Comparison of ENCODE assay signal across 10 mouse cellular contexts in genomic region chr5:121387126-121387525, GRCm38 (mm10). TPM values are rescaled to one million over a fixed set of nuclear protein-coding genes. Genes with fewer than 3 reads are reported as not detected.
A peak's percentile ranks its signal among the peaks of the same experiment; 100 is the strongest.
DNase-seq lines count a peak whose midpoint lies in the region; ATAC-seq and TF ChIP-seq lines count a peak whose summit lies in the region.
"Had no signal": no experiment of that assay in that cellular context is flagged by ENCODE, and none has a peak within 500 bp of the region (broad histone marks: within the 10 kb centered on the region; RNA-seq: fewer than 3 reads in every experiment).

No protein-coding gene starts in this region.

- peaks cover 12% of the 10 kb centered on the region; the same call in 1 of the 2 replicates for H3K79me2 ChIP-seq in liver, adult 2 months (ENCODE audit: control insufficient read depth, insufficient read depth, low read length)

- no peak overlapping the region for H3K4me2 ChIP-seq in liver, embryonic 11.5 days
- H3K4me2 ChIP-seq in midbrain, embryonic 15.5 days: no peak overlapping the region

- H3K27me3 ChIP-seq in liver, adult 2 months (ENCODE audit: control insufficient read depth, insufficient read depth, low read length): no peaks in the 10 kb centered on the region
- no peaks in the 10 kb centered on the region for H3K27me3 ChIP-seq in liver, embryonic 11.5 days (replicated peaks; ENCODE audit: control insufficient read depth, insufficient read depth, low read length)
- H3K27me3 ChIP-seq in small intestine, adult 2 months (ENCODE audit: control insufficient read depth, insufficient read depth, low read length): no peaks in the 10 kb centered on the region
- no peaks in the 10 kb centered on the region; the same call in 1 of the 2 replicates for H3K27me3 ChIP-seq in midbrain, embryonic 15.5 days (replicated peaks)
- H3K27me3 ChIP-seq: embryonic facial prominence, embryonic 12.5 days; liver, embryonic 12.5 days had no signal

- H3K9me3 ChIP-seq in liver, embryonic 11.5 days (ENCODE audit: control insufficient read depth, low read length): no peaks in the 10 kb centered on the region
- H3K9me3 ChIP-seq in midbrain, embryonic 15.5 days: no peaks in the 10 kb centered on the region
- H3K9me3 ChIP-seq: embryonic facial prominence, embryonic 12.5 days; liver, embryonic 12.5 days had no signal

- no peaks in the 10 kb centered on the region; the same call in 1 of the 2 replicates for H3K36me3 ChIP-seq in liver, adult 2 months (ENCODE audit: control insufficient read depth, insufficient read depth, low read length)
- no peaks in the 10 kb centered on the region for H3K36me3 ChIP-seq in liver, embryonic 11.5 days (ENCODE audit: control insufficient read depth, insufficient read depth, low read length)
- peaks cover 10% of the 10 kb centered on the region for H3K36me3 ChIP-seq in small intestine, adult 2 months (ENCODE audit: control insufficient read depth, insufficient read depth, low read length)
- no peaks in the 10 kb centered on the region for H3K36me3 ChIP-seq in midbrain, embryonic 15.5 days (replicated peaks)
- H3K36me3 ChIP-seq: embryonic facial prominence, embryonic 12.5 days had no signal

- peak overlapping the region; percentile 14; the same call in 1 of the 2 replicates for H3K9ac ChIP-seq in liver, adult 2 months (ENCODE audit: low read depth, low read length)
- no peak overlapping the region for H3K9ac ChIP-seq in liver, embryonic 11.5 days (ENCODE audit: low read depth, low read length)
- no peak overlapping the region for H3K9ac ChIP-seq in midbrain, embryonic 15.5 days
- H3K9ac ChIP-seq: embryonic facial prominence, embryonic 12.5 days; liver, embryonic 12.5 days had no signal

- 26% methylated on average over 4 of the region's 4 CpGs for WGBS in liver, adult 2 months
- 76% methylated on average over 4 of the region's 4 CpGs for WGBS in liver, embryonic 11.5 days
- WGBS in small intestine, adult 2 months: 81% methylated on average over 4 of the region's 4 CpGs
- WGBS in midbrain, embryonic 15.5 days: 65% methylated on average over 4 of the region's 4 CpGs

- peak; percentile 58 for DNase-seq in cerebellum, adult 11-12 months
- DNase-seq in cerebellum, postnatal 4 days (ENCODE audit: low spot score in 2 of 2): no peak
- DNase-seq in liver, adult 2 months (ENCODE audit: extremely low read depth, low read depth, low spot score): peak; percentile 70
- DNase-seq in liver, embryonic 11.5 days (ENCODE audit: low spot score): no peak
- DNase-seq in heart, postnatal 36 days: peak; percentile 28 to 43

- no peak for TF ChIP-seq POLR2A in liver, adult 2 months (IDR thresholded peaks at IDR 0.05; ENCODE audit: extremely low read depth, insufficient read depth, low read length)
- no peak for TF ChIP-seq POLR2A in small intestine, adult 2 months (IDR thresholded peaks at IDR 0.05; ENCODE audit: low read depth, low read length)

- TF ChIP-seq CTCF in liver, adult 2 months (IDR thresholded peaks at IDR 0.05; ENCODE audit: low read depth, low read length): no peak
- no peak for TF ChIP-seq CTCF in small intestine, adult 2 months (IDR thresholded peaks at IDR 0.05; ENCODE audit: extremely low read depth, insufficient read length, insufficient replicate concordance, low read depth, low read length)

- intact Hi-C loops in heart, postnatal 36 days (cut with DNase I): no loop called here

- H3K4me1 ChIP-seq in liver, adult 2 months (ENCODE audit: control insufficient read depth, insufficient read depth, low read length): peaks cover 15% of the 10 kb centered on the region
- peaks cover 8% of the 10 kb centered on the region for H3K4me1 ChIP-seq in liver, embryonic 11.5 days (replicated peaks; ENCODE audit: control insufficient read depth, insufficient read depth, low read length)
- peaks cover 6% of the 10 kb centered on the region; the same call in 1 of the 2 replicates for H3K4me1 ChIP-seq in small intestine, adult 2 months (ENCODE audit: control insufficient read depth, insufficient read depth, insufficient read length, low read length)
- peaks cover 31% of the 10 kb centered on the region for H3K4me1 ChIP-seq in midbrain, embryonic 15.5 days

- H3K27ac ChIP-seq in liver, adult 2 months (replicated peaks; ENCODE audit: insufficient read depth, low read depth, low read length): peak overlapping the region; percentile 80
- H3K27ac ChIP-seq in liver, embryonic 11.5 days (ENCODE audit: low read depth, low read length): no peak overlapping the region
- H3K27ac ChIP-seq in small intestine, adult 2 months (ENCODE audit: insufficient read depth, low read depth, low read length): peak overlapping the region; percentile 11
- no peak overlapping the region for H3K27ac ChIP-seq in midbrain, embryonic 15.5 days
- H3K27ac ChIP-seq: embryonic facial prominence, embryonic 12.5 days; liver, embryonic 12.5 days had no signal

- ATAC-seq in liver, embryonic 11.5 days (replicated peaks; ENCODE audit: low FRiP score): no peak
- no peak for ATAC-seq in midbrain, embryonic 15.5 days (replicated peaks)
- ATAC-seq in frontal cortex, adult (ENCODE audit: low TSS enrichment): no peak
- ATAC-seq: liver, embryonic 12.5 days had no signal

- no peak overlapping the region for H3K4me3 ChIP-seq in liver, adult 2 months (ENCODE audit: insufficient read depth, low read depth, low read length)
- no peak overlapping the region for H3K4me3 ChIP-seq in liver, embryonic 11.5 days (ENCODE audit: low read depth, low read length)
- no peak overlapping the region for H3K4me3 ChIP-seq in small intestine, adult 2 months (ENCODE audit: low read depth, low read length)
- H3K4me3 ChIP-seq in midbrain, embryonic 15.5 days: no peak overlapping the region
- H3K4me3 ChIP-seq: embryonic facial prominence, embryonic 12.5 days; liver, embryonic 12.5 days had no signal

RNA-seq across cellular contexts. Expression of gene Trafd1, which starts 1.7 kb away (rescaled TPM):
- total RNA-seq in liver, adult 2 months (2014; rRNA removed): 49.5 and 53.7 TPM in 2 replicates
- 53.2 and 67.0 TPM in 2 replicates for polyA plus RNA-seq in liver, adult 2 months (2012; rRNA removed)
- polyA plus RNA-seq in liver, embryonic 11.5 days (2014; fragmentation: Nextera tagmentation; extraction: Ambion mirVana): 36.7 and 38.6 TPM in 2 replicates
- total RNA-seq in heart, postnatal 36 days (2021): 10 to 100 TPM; 60.7 to 65.0 TPM
- polyA plus RNA-seq in small intestine, adult 2 months (2012; rRNA removed): 39.1 and 108 TPM in 2 replicates
- 144 and 150 TPM in 2 replicates for polyA plus RNA-seq in midbrain, embryonic 15.5 days (2015; fragmentation: Nextera tagmentation; extraction: Ambion mirVana)

RNA-seq across cellular contexts. Expression of gene Naa25, which starts 10.6 kb away (rescaled TPM):
- total RNA-seq in liver, adult 2 months (2014; rRNA removed): 8.6 and 8.9 TPM in 2 replicates
- polyA plus RNA-seq in liver, adult 2 months (2012; rRNA removed): 5.8 and 7.6 TPM in 2 replicates
- 59.5 and 64.2 TPM in 2 replicates for polyA plus RNA-seq in liver, embryonic 11.5 days (2014; fragmentation: Nextera tagmentation; extraction: Ambion mirVana)
- total RNA-seq in heart, postnatal 36 days (2021): 10 to 100 TPM; 20.8 to 23.5 TPM
- 1.7 and 3.2 TPM in 2 replicates for polyA plus RNA-seq in small intestine, adult 2 months (2012; rRNA removed)
- 53.2 and 56.6 TPM in 2 replicates for polyA plus RNA-seq in midbrain, embryonic 15.5 days (2015; fragmentation: Nextera tagmentation; extraction: Ambion mirVana)

Comparison
In these comparisons a context has a peak if more than half of its experiments do, and no peak if none do; other contexts are left out.
1. DNase-seq: peak in cerebellum, adult 11-12 months (single experiment), liver, adult 2 months (single experiment) and heart, postnatal 36 days (2 of 2); none in cerebellum, postnatal 4 days (0 of 2) and liver, embryonic 11.5 days (single experiment).
2. H3K27ac ChIP-seq: peak in liver, adult 2 months (single experiment) and small intestine, adult 2 months (single experiment); none in liver, embryonic 11.5 days (single experiment) and midbrain, embryonic 15.5 days (single experiment).